Mouse (Mus musculus): ENCODE data around the gene Snx21.

GRCm38 (mm10) chr2:164817703-164818102 lies 32.1 kb downstream of the Snx21 start:
- TF ChIP-seq CTCF (IDR thresholded peaks at IDR 0.05; ENCODE audit: extremely low read depth, insufficient read length, insufficient replicate concordance, low read depth, low read length) (no peak), POLR2A (IDR thresholded peaks at IDR 0.05; ENCODE audit: low read depth, low read length) (no peak)
